Mouse (Mus musculus) erythroblast, embryonic 14.5 days (primary cell): ENCODE results near the gene Adck2. TPM values are rescaled to one million over a fixed set of nuclear protein-coding genes. Genes with fewer than 3 reads are reported as not detected.

Experiments used
- H3K27me3 ChIP-seq: 2 replicates; pipeline ENCODE4 v1.6.1; 2012; ENCODE audit warnings: inconsistent platforms; ENCODE audit not compliant: control insufficient read depth
- H3K36me3 ChIP-seq: 2 replicates; pipeline ENCODE4 v1.6.1; 2012; ENCODE audit warnings: mild to moderate bottlenecking, inconsistent platforms; ENCODE audit not compliant: control insufficient read depth
- H3K4me1 ChIP-seq: 2 replicates; pipeline ENCODE4 v1.6.1; 2012; ENCODE audit warnings: inconsistent platforms; ENCODE audit not compliant: control insufficient read depth
- H3K4me3 ChIP-seq: replicated peaks from 2 replicates; pipeline ENCODE3; 2012; ENCODE audit warnings: moderate library complexity, mild to moderate bottlenecking, inconsistent platforms
- H3K9me3 ChIP-seq: 2 replicates; pipeline ENCODE4 v1.6.1; 2012; ENCODE audit warnings: low read length, inconsistent platforms, mixed read lengths; ENCODE audit not compliant: control insufficient read depth
- GATA1 ChIP-seq: IDR thresholded peaks from 2 replicates; pipeline ENCODE4 v1.6.1; 2012; ENCODE audit warnings: low read length, inconsistent platforms, mixed read lengths
- TAL1 ChIP-seq: IDR thresholded peaks from 3 replicates; pipeline ENCODE4 v1.6.1; 2012; ENCODE audit warnings: low read length, inconsistent platforms, mixed read lengths
- polyA plus RNA-seq: library from polyadenylated mRNA; stranded (reverse); fragments of >175 nt; gene quantifications from 2 replicates; pipeline ENCODE4 v1.2.3, GENCODE M21; 2012

The Adck2 gene
- polyA plus RNA-seq, 1 experiment = 0.31 TPM

GRCm38 (mm10) chr6:39539679-39540155 lies 34.0 kb upstream of the Adck2 start:
- Histone ChIP-seq H3K4me3 (no peak overlapping the region), H3K9me3 (no peaks in the 10 kb centered on the region), H3K36me3 (no peaks in the 10 kb centered on the region), H3K27me3 (peaks cover 19% of the 10 kb centered on the region), H3K4me1 (no peaks in the 10 kb centered on the region; the same call in 1 of the 2 replicates)
- TF ChIP-seq GATA1 (no peak), TAL1 (no peak)

DNA sequence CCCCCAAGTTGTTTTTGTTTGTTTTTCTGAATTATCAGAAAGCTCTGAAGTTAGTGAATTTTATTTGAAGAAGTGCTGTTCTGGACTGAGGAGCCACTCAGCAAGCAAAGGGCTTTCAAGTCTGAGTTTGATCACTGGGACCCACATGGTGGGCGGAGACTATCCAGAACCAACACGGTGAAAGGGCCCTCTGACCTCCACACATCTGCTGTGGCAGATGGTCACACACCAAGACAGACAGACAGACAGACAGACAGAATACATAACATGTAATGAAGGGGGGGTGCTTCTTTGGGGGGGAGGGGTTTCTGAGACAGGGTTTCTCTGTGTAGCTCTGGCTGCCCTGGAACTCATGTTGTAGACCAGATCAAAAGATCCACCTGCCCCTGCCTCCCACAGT lies 33.1 kb upstream of the Adck2 start:
- H3K4me1 ChIP-seq = no peaks in the 10 kb centered on the region; the same call in 1 of the 2 replicates
- TF ChIP-seq GATA1 = no peak
- TF ChIP-seq TAL1 = no peak
- H3K9me3 ChIP-seq = no peaks in the 10 kb centered on the region
- peaks cover 19% of the 10 kb centered on the region for H3K27me3 ChIP-seq
- no peak overlapping the region for H3K4me3 ChIP-seq
- H3K36me3 ChIP-seq = no peaks in the 10 kb centered on the region

DNA sequence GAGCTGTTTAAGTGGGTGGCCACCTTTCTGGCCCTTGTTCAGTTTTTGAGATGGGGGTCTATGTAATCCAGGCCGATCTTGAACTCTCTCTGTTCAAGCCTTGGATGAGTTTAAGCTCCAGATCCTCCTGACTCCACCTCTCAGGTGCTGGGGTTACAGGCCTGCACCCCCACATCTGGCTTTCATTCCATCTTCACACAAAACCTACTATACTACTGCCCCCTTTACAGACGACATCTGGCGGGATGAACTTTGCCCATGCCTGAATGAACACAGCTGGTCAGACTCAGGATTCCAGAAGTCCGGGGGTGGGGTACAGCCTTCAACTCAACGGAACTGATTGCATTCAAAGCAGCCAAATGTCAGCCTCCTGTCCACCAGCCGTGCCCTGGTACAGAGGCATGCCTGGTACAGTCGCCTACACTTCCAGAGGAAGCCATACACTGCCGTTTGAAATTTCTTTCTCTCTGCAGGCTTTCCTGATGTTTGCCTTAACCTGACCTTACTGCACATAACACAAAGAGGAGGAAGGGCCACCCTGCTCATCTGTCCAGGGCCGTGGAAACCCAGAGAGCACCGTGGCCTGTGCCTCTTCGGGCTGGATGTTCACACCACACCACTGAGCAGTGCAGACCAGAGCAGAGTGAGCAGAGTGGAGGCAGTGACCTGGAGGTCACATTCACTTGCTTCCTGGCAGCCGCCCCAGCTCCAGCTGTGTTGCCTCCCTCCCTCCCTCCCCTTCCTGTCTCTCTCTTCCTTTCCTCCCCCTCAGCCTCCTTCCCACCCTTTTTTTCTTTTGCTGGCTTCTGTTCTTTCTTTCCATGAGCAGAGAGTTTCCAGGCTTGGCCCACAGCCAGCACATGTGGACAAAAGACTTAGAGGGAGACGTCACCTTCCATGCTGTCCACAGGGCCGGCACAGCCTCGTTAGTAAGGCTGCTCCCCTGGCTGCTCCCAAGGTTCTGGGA lies 30.8 kb upstream of the Adck2 start:
- Histone ChIP-seq H3K4me3 (no peak overlapping the region), H3K27me3 (peaks cover 18% of the 10 kb centered on the region), H3K4me1 (no peaks in the 10 kb centered on the region; the same call in 1 of the 2 replicates), H3K36me3 (no peaks in the 10 kb centered on the region), H3K9me3 (no peaks in the 10 kb centered on the region)
- TF ChIP-seq GATA1 (no peak), TAL1 (no peak)

DNA sequence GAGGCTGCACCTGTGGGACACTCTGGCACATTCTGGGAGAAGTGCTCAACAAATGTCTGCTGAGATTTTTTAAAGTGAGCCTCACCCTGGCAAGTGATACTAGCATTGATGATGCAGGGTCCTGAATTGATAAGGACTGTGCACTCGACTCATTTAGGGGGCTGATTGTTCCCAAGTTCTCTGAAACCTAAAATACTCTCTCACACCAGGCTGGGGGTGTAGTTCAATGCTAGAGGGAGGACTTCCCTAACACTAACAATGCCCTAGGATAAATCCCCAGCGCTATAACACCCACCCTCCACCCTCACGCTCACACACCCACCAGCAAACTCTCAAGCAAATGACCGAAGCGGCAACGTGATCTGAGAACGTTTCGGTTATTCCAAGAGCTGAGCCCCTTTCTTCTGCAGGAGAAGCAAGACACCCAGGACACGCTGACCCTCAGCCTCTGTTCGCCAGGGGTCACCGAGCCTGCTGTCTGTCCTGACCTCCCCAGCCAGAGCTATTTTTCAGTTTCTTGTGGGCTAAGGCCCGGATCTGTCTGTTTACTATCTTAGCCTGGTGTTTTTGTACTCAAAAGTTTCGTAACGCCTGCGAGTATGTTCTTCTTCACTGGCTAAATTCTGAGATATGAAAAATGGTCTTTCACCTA lies 29.8 kb upstream of the Adck2 start:
- peaks cover 9% of the 10 kb centered on the region for H3K27me3 ChIP-seq
- TF ChIP-seq GATA1 (no peak), TAL1 (no peak)
- no peaks in the 10 kb centered on the region; the same call in 1 of the 2 replicates for H3K4me1 ChIP-seq
- no peak overlapping the region for H3K4me3 ChIP-seq
- H3K36me3 ChIP-seq = no peaks in the 10 kb centered on the region
- H3K9me3 ChIP-seq = no peaks in the 10 kb centered on the region

DNA sequence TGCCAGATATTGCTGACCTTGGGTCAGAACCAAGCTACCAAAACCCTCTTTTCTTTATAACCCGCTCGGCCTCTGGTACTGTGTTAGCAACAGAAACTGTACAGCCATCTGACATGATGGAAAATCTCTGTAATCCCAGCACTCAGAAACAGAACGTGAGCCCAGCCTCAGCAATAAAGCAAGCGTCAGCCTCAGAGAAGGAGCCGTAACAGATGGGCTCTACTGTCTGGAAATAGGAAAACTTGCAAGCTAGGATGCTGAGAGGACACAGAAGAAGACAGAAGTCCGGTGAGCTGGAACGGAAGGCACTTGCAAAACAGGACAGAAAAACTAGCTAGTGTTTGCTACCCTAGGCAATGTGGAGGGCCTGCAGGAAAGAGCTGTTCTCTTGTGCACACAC lies 28.2 kb upstream of the Adck2 start:
- no peaks in the 10 kb centered on the region for H3K36me3 ChIP-seq
- no peaks in the 10 kb centered on the region for H3K27me3 ChIP-seq
- no peaks in the 10 kb centered on the region for H3K4me1 ChIP-seq
- no peak overlapping the region for H3K4me3 ChIP-seq
- H3K9me3 ChIP-seq = no peaks in the 10 kb centered on the region
- no peak for TF ChIP-seq TAL1
- TF ChIP-seq GATA1 = no peak

DNA sequence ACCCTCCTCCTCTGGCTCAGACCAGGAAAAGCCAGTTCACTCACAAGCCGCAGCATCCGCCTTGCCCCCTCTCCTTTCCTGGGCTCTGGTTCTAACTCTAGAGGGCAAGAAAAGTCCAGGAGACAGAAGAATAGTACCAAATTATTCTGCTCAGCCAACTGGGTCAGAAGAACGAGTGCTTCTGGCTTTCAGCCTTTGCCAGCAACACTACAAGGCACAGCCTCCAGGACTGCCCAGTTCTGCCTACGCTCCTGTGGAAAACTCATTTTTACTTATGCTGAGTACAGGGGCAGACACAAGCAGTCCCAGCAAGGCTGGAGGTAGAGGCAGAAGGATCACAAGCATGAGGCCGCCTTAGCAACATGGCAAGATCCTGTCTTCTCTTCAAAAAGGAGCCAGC lies 25.6 kb upstream of the Adck2 start:
- Histone ChIP-seq H3K36me3 (no peaks in the 10 kb centered on the region), H3K27me3 (no peaks in the 10 kb centered on the region), H3K4me1 (no peaks in the 10 kb centered on the region), H3K9me3 (no peaks in the 10 kb centered on the region), H3K4me3 (no peak overlapping the region)
- TF ChIP-seq TAL1 (no peak), GATA1 (no peak)

DNA sequence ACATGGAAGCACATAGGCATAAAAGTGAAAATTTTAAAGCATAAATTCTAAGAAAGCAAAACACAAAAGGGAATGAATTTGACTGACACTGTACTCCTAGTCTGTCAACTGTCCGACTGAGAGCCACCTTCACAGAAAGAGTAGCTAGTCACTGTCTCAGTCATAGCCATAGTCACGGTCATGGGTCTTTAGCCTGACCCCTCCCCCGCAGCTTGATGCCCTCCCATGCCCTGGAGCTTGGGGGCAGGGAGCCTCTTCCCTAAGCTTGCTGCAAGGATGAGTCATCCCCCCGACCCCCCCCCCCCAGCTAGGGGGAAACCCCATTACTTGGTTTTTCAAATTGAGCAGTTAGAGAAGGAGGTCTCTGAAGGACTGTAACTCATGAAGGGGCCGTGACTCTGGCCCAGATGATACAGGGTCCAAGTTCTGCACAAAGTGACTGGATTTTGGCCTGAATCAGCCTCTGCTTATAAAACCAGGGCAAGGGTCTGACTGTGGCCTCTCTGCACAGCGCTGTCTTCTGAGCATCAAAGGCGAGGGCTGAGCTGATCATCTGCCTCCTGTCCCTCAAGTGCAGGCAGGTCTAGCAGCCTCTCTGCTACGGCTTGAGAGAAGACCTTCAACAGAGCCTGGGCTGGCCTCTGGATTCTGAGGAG lies 21.6 kb upstream of the Adck2 start:
- peaks cover 32% of the 10 kb centered on the region for H3K27me3 ChIP-seq
- H3K4me3 ChIP-seq = no peak overlapping the region
- H3K9me3 ChIP-seq = no peaks in the 10 kb centered on the region
- H3K4me1 ChIP-seq = no peaks in the 10 kb centered on the region
- TF ChIP-seq TAL1 = no peak
- TF ChIP-seq GATA1 = no peak
- no peaks in the 10 kb centered on the region for H3K36me3 ChIP-seq

DNA sequence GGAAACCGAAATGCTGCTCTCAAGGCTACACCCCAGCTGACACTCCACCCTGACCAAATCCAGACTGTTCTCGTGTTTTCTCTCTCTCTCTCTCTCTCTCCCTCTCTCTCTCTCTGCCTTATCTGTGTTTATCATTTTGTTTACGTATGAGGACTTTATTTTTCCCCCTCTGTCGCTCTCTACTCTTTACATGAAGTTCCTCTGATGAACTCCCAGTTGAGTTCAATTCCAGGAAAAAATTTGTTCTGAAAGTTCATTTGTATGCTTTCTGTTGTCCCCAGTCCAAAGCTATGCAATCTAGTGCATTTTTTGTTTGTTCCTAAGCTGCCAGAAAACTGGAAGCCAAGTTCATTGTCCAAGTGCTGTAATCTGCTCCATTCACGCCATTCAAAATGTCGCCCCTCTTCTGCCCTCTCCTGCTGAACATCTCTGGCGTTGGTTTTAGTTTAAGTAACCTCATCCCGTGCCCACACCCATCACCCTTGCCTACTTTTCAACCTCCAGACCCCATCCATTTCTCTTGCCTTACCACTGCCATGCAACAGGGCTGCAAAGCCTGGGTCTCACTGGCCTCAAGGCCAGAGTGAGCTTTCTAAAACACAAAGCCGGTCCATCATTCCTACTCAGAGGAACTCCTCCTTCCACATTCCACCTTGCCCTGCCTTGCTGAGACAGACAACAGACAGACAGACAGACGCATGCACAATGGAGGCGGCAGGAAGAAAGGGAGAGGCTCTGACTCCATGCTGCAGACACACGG lies 18.6 kb upstream of the Adck2 start:
- Histone ChIP-seq H3K4me3 (no peak overlapping the region), H3K9me3 (no peaks in the 10 kb centered on the region), H3K4me1 (no peaks in the 10 kb centered on the region), H3K36me3 (no peaks in the 10 kb centered on the region), H3K27me3 (peaks cover 61% of the 10 kb centered on the region)
- TF ChIP-seq GATA1 = no peak
- TF ChIP-seq TAL1 = no peak

- no peak overlapping the region for H3K4me3 ChIP-seq
- no peaks in the 10 kb centered on the region for H3K9me3 ChIP-seq
- no peaks in the 10 kb centered on the region for H3K4me1 ChIP-seq
- no peaks in the 10 kb centered on the region for H3K36me3 ChIP-seq
- H3K27me3 ChIP-seq = peaks cover 62% of the 10 kb centered on the region
- TF ChIP-seq GATA1 (no peak), TAL1 (no peak)
Measured at GRCm38 (mm10) chr6:39555648-39555945, 18.1 kb upstream of the Adck2 start.
